Mouse (Mus musculus): ENCODE measurements around the gene Cry1. TPM values are rescaled to one million over a fixed set of nuclear protein-coding genes. Genes with fewer than 3 reads are reported as not detected.

Gene Cry1
- total RNA-seq, 2 experiments from 2014 or later: 9.0 to 11.3 TPM

DNA sequence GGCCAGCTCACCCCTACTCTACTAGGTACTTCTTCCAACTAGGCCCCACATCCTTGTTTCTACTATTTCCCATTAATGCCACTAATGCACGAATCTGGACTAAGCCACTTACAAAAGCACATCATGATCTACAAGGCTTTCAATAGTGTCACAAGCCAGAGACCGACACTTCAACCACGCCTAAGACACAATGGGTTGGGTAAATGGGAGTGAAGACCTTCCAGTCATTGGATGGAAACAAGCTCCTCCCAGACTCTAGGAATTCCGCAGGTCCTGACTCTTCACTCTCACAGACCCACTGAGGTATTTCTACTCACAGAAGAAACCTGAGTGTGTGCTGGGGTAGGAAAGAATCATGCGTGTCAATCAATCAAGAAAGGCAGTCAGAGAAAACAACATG lies 19.6 kb downstream of the Cry1 start:
- DNase-seq: no peak
- intact Hi-C loops (cut with DNase I): no loop called here

DNA sequence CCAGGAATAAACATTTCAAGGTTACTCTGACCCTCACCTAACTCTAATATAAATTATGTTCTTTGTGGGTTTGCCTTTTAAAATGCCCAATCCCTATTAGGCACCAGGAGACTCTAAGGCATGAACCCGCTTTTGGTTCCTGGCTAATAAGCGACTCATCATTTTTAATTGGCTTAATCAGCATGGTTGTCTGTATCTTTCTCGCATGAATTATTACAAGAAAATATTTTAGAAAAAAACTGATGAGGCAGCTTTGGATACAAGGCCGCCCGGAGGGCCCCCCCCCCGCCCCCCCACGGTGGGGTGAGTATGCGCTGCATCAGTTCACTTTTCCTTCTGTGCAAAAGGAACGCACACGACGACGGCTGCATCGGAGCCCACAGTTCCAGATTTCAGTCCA lies 20.1 kb downstream of the Cry1 start:
- intact Hi-C loops (cut with DNase I): no loop called here

DNA sequence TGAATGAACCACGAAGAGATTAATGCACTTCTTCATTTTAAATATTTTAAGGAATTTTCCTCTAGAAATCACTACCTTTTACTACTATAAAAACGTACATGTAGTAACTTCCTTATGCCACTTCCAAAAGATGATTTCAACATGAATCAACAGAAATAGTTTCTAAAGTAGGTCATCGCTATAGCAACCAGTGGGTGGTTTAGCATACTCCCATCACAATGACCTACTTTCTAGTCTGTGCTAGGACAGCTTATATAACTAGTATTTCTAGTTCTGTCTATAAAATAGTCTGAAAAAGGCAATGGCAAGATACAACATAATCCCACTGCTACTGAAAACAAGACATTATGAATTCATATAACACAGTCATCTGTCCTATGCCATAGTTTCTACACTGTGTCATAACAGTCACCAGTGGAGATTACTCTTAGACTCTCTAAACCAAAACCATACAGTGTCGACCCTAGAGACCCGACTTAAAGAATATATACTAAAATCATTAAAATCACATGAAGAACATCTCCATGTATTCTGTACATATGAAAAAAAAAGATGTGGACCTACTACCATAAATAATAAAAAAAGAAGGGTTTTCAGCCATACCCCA lies 23.0 kb downstream of the Cry1 start:
- no peak for DNase-seq
- intact Hi-C loops (cut with DNase I): no loop called here

More for the DNA sequence above, 20.1 kb downstream of the Cry1 start:
- DNase-seq: no peak

DNA sequence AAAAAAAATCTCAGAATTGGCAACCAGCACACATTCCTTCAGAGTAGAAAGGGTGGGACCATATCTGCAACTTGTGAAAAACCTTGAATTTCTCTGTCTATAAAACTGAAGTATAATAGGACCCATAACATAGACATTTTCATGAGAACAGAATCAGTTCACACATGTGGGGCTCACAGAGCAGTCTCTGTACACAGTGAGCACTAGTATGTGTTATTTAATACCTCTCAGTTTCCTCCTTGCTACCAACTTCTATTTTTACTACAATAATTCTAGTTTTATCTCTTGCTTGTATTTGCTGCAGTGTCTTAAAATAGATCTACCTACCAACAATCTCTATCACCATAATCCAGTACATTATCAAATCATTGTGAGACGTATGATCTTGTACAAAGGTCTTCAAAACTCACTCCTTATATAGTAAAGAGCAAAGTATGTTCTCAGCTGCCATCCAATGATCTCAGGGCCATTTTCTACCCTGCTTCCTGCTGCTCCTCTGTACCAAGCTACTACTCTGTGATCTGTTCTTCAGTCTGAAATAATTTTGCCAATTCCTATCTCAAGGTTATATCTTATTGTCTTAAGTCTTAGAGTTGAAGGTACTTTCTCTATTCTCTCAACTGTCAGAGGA lies 24.8 kb downstream of the Cry1 start:
- no peak for DNase-seq
- intact Hi-C loops (cut with DNase I): loop anchor here (10.0 kb wide), 1 partner anchor 65 kb away; no protein-coding TSS in a partner anchor

DNA sequence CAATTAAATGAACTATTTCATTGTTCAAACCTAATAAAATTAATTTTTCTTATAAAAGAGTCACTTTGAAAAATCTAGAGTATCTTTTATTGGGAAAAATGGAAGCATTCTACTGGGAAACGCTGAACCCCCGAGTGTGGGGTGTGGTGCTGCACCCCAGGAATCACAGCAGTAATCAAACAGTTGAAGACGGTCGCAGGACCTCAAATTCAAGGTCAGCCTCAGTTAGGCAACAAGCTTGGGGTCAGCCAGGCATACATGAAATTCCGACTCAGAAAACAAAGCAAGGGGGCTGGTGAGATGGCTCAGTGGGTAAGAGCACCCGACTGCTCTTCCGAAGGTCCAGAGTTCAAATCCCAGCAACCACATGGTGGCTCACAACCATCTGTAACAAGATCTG lies 27.4 kb downstream of the Cry1 start:
- DNase-seq: no peak
- intact Hi-C loops (cut with DNase I): loop anchor here (10.0 kb wide), 1 partner anchor 67 kb away; no protein-coding TSS in a partner anchor

DNA sequence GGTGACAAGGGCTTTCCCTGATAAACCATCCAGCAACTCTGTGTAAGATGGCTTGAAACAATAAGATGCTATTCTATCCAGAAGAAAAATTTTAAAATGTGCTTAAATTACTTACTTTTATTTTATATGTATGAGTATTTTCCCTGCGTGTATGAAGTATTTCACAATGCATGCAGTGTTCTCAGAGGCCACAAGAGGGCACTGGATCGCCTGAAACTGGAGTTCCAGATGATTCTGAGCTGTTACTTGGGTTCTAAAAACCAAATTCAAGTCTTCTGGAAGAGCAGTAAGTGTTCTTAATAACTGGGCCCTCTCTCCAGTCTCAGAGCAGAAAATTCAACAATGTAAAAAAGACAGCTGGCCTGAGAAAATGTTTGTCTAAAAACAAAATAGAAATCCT lies 30.7 kb downstream of the Cry1 start:
- peak; percentile 62 to 72 for DNase-seq
- intact Hi-C loops (cut with DNase I): loop anchor here (1.0 to 10.0 kb wide), 2 partner anchors 31 to 71 kb away; partner anchors contain the start of gene Cry1

DNA sequence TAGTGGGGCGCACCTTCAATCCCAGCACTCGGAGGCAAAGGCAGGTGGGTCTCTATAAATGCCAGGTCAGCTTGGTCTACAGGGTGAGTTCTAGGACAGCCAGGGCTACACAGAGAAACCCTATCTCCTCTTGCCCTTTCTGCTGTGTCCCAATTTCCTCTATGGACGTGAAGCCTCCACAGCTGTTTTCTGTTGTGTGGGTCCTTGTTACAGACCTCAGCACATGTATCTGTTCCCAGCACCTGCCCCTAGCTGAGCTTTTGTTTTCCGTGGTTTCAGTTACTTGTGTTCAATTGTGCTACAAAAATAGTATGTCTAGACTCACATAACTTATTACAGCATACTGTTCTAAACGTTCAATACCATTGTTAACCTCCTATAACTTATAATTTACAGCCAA lies 35.6 kb downstream of the Cry1 start:
- no peak for DNase-seq
- intact Hi-C loops (cut with DNase I): no loop called here

DNA sequence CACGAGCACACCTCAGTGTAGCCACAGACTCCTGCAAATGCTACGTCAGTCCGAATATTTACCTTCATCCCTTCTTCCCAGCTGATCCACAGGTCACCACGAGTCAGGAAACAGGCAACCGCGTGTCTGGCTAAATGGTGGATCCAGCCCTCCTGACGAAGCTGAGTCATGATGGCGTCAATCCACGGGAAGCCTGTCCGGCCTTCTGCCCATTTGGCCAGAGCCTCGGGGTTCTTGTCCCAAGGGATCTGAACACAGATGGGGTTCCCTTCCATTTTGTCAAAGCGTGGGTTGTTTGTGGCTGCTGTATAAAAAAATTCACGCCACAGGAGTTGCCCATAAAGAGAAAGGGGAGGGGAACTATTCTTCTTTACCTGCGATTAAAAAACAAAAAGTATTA lies 38.6 kb downstream of the Cry1 start:
- intact Hi-C loops (cut with DNase I): no loop called here
- no peak for DNase-seq

DNA sequence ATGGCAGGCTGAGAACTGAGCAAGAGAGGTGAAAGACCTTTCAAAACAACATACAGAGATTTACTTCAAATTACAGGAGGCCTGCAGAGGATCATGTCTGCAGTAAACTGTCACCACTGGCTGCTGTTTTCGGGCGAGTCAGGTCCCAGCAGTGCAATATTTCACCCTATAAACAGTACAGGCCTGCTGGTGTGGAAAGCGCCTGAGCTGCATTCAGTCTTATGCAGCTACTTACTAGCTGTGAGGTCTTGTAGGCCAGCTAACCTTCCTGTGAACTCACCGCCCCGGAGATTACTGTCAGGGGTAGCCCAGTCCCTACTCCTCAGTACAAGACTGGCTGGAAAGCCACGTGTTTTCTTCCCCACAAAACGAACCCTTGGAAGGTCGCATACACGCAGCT lies 43.4 kb downstream of the Cry1 start:
- intact Hi-C loops (cut with DNase I): no loop called here
- no peak for DNase-seq

DNA sequence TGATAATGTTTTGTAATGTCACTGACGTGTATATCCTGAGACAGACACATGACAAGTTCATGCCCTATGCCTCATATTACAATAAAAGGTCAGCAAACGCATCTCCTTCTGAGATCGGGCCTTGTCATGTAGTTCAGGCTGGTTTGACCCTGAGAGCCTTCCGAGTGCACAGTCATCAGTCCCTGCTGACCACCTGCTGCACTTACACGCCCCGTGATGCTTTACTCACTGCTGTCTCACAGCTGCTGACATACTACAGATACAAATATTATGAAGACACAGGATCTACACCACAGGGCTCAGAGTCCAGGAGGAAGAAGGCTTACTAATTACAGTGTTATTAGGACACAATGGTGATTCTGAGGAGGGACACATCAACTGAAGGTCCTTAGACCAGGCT lies 48.3 kb downstream of the Cry1 start:
- no peak for DNase-seq
- intact Hi-C loops (cut with DNase I): no loop called here

DNA sequence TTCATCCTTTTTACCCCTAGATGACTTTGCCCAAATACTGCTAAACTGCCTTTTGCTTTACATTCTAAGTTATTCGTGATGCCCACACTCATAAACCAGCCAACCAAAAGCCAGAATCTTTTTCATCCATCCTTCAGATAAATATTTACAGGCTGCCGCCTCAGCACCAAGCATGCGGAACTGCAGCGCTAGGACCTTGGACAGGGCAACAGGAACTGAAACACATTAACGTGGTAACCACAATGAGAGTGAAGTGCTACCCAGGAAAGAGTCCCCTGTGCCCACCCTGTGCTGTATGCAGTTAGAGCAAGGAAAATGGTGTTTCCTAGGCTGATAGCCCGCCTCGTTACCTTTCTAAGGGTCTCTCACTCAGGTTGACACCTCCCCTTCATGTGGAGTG lies 56.4 kb downstream of the Cry1 start:
- DNase-seq: peak in 1 of 2 experiments; percentile 16
- intact Hi-C loops (cut with DNase I): loop anchor here (5.0 kb wide), 1 partner anchor 81 kb away; no protein-coding TSS in a partner anchor

DNA sequence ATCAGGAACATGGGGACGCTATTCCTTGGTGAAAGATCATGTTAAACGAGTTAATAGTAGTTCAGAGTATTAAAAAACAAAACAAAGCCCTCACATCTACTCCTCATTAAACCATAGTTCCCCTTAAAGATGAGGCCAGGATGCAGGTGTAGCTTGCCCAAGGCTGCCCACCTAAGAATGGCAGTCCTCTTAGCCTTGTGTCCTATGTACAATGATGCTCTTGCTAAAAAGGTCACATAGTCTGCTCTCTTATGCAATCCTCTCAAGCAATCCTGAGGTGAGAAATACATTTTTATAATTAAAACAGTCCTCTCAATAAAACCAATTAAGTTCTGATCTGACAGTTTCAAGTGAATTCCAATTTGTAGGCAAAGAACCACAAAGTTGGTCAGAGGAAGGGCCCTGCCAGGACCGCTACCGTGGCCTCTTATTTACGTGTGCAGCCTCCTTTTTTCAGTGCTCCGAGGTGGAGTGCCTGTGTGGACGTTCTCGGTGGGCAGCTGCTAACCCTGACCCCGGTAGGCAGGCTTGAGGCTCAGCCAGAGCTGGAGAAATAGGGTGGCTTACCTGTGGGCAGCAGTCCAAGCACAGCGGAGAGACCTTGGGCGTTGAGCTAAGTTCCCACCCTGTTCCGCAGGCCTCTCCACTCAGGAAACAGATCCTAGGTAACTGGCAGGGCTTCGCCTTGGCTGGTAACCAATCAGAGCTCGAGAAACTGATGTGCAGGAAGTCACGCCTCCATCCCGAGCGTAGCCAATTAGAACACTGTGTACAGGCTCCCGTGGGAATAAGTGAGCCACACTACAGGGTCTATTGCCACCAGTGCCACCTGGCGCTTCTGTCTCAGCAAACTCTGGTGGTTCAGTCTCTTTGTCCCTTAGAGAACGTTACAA lies 57.2 kb downstream of the Cry1 start, which contains the start of gene Mterf2:
Mterf2 (minus strand) TSS at position 633 of the 893 bp plus-strand sequence.
- peak; percentile 86 to 87 for DNase-seq
- intact Hi-C loops (cut with DNase I): loop anchor here (2.0 to 5.0 kb wide), 2 partner anchors 25 to 80 kb away; partner anchors contain the start of genes Fhl4 and Tmem263

DNA sequence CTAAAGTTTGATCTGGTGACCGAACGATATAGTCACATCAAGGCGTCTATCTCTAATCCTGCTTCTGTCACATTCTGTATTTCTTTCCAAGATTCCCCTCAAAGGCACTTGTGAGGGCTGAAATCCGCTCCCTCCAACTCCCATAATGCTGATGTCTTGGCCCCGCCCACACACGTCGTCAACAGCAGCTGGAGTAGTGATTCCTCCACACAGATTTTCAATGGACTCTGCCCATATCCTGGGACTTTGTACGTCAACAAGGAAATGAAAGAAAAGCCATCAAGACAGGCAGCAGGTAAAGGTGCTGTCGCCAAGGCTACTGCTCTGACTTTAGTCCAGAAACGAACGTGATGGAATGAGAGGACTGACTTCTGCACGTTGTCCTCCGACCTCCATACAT lies 59.7 kb downstream of the Cry1 start:
- no peak for DNase-seq
- intact Hi-C loops (cut with DNase I): loop anchor here (5.0 kb wide), 1 partner anchor 78 kb away; no protein-coding TSS in a partner anchor

DNA sequence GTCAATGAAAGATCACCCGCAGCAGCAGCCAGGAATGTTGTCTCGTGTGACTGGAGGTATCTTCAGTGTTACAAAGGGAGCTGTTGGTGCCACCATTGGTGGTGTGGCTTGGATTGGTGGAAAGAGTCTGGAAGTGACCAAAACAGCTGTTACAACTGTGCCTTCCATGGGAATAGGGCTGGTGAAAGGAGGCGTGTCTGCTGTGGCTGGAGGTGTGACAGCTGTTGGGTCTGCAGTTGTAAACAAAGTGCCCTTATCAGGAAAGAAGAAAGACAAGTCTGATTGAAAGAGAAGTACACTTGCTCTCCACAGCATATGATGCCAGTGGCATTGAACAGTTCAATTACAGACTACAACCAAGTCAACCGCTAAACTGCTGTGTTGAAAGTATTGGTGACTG lies 70.5 kb downstream of the Cry1 start:
- no peak for DNase-seq
- intact Hi-C loops (cut with DNase I): no loop called here

DNA sequence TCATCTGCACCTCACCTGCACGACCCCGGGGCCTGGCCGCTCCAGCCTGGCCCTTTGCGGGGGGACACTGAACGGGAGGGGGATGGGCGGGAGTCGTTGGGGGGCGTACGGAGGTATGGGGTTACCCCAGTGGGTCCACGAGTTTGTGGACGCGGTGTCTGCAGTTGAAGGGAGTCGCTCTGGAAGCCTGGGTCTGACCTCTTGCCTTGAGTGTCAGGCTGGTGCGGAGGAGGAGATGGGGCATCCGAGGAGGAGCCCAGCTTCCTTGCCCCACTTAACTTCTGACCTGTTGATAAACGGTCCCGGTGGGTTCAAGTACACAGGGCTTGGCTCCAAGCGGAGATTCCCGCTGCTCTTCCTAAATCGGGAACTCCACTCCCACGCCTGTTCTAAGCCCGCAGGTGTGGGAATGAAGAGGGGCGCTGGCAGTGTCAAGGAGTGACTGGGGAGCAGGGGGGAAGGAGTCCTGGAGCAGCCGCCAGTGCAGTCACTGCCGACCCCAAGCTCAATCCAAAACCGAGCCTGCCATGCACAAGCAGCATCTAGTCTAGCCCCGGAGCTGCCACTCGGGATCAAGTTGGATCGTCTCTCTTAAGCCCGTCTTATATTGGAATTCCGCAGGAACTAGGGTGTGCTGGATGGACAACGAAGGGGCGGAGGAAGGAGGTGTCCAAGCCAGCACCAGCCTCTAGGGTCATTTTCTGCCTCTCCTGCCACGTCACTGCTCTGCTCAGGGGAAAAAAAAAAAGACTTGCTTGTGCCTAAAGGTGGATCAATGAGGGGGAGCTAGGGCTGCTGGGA lies 81.6 kb downstream of the Cry1 start:
- intact Hi-C loops (cut with DNase I): loop anchor here (2.0 to 5.0 kb wide), 2 partner anchors 24 to 181 kb away; no protein-coding TSS in a partner anchor

DNA sequence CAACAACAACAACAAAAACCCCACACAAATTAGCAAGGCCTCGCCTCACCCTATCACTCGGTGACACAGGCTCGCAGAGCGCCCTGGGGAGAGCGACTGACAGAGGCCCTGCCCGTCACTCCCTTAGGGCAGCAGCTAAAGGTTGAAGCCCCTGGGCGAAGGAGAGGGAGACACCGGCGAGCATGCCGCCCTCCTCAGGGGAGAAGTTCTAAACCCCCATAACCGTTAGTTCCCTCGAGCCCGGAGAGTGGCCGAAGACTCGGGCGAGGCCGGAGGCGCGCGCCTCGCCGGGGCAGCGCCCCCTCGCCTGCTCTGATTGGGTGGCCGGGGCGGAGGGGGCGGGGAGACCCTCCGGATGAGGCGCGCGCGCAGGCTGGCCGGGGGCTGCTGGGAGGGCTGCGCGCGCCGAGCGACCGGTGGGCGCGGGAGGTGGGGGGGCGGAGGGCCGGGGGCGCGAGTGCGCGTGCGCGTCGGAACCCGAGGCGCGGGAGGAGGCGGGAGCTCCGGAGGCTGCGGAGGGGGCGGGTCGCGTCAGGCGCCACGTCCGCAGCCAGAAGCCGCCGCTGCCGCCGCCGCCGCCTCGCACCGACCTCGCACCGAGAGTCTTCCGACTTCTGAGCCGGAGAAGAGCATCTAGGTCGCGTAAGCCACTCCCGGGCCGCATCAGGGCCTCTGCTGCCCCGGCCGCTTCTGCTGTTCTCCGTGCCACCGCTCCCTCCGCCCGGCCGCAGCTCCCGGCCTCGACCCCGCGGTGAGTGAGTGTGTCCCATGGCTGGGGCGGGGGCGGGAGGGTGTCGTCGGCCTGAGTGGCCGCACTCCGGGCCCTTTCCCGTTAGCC lies 82.4 kb downstream of the Cry1 start, which contains the start of the genes Fhl4 and Tmem263:
Fhl4 (minus strand) TSS at position 249 of the 838 bp plus-strand sequence.
Tmem263 (plus strand) TSS at position 381 of the 838 bp plus-strand sequence.
- intact Hi-C loops (cut with DNase I): loop anchor here (2.0 to 5.0 kb wide), 2 partner anchors 24 to 180 kb away; no protein-coding TSS in a partner anchor
- DNase-seq: peak; percentile 81 to 85

More for the DNA sequence above, 81.6 kb downstream of the Cry1 start:
- peak; percentile 19 to 32 for DNase-seq

DNA sequence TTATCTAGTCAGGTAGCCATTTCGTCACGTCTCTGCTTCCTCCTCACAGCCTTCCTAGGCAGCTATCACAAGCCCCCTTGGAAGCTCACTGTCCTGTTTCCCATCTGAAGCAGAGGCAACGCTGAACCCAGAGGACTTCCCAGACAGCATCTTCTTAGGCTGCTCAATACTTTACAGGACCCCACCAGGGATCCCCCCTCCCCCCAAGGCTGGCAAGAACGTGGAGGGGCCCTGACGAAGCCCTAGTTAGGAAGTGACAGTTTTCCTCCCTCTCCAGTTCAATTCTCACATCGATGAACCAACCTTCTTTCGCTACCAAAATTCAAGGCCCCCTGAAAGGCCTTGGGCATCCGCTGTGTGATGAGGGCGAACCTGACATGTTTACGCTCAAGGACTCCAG lies 83.0 kb downstream of the Cry1 start:
- intact Hi-C loops (cut with DNase I): loop anchor here (2.0 to 5.0 kb wide), 2 partner anchors 25 to 180 kb away; no protein-coding TSS in a partner anchor
- no peak for DNase-seq
